Mouse (Mus musculus): ENCODE results near the gene Tubgcp5. TPM values are rescaled to one million over a fixed set of nuclear protein-coding genes. Genes with fewer than 3 reads are reported as not detected.
"Not testable (repeated sequence)": the region's sequence is repeated elsewhere in the genome, so short reads cannot be mapped to it uniquely, and the experiment has no call there.

Gene Tubgcp5
- 10 to 100 TPM; 10.3 to 14.5 TPM for total RNA-seq (2021)
- long read RNA-seq, experiment 1, partial matches to known transcripts, result 9 of 13 reads
- long read RNA-seq, experiment 1, other reads (novel, unspliced or antisense), result 1 of 13 reads
- long read RNA-seq, experiment 2, transcript Tubgcp5-201 (23 exons, 3,905 nt), result major isoform, 5 of 8 reads
- long read RNA-seq, experiment 2, partial matches to known transcripts, result 1 of 8 reads
- long read RNA-seq, experiment 2, other reads (novel, unspliced or antisense), result 2 of 8 reads

- peak; percentile 98 for DNase-seq
Observed at GRCm38 (mm10) chr7:55793952-55794603, at the start of gene Tubgcp5. Gene Tubgcp5, plus strand, starts transcription at chr7:55794154.

- DNase-seq, result no peak
Observed at GRCm38 (mm10) chr7:55744566-55745220, 49.3 kb upstream of the Tubgcp5 start.

GRCm38 (mm10) chr7:55750841-55751240 lies 43.1 kb upstream of the Tubgcp5 start:
- DNase-seq, result no peak

GRCm38 (mm10) chr7:55759346-55759745 lies 34.6 kb upstream of the Tubgcp5 start:
- no peak for DNase-seq

- no peak for DNase-seq
Observed at GRCm38 (mm10) chr7:55767926-55768325, 26.0 kb upstream of the Tubgcp5 start, which contains the start of gene Siglech. Gene Siglech, plus strand, starts transcription at chr7:55768178.

- no peak for DNase-seq
Observed at GRCm38 (mm10) chr7:55780011-55780410, 13.9 kb upstream of the Tubgcp5 start.

- no peak for DNase-seq
Observed at GRCm38 (mm10) chr7:55782493-55782892, 11.5 kb upstream of the Tubgcp5 start.

- DNase-seq, result no peak
Observed at GRCm38 (mm10) chr7:55784580-55784979, 9.4 kb upstream of the Tubgcp5 start.

- DNase-seq, result not testable (repeated sequence)
Observed at GRCm38 (mm10) chr7:55790586-55790985, 3.4 kb upstream of the Tubgcp5 start.

- no peak for DNase-seq
Observed at GRCm38 (mm10) chr7:55792280-55792679, 1.7 kb upstream of the Tubgcp5 start.

GRCm38 (mm10) chr7:55793236-55793951 lies 560 bp upstream of the Tubgcp5 start:
- DNase-seq, result no peak

GRCm38 (mm10) chr7:55799981-55800380 lies 6.0 kb downstream of the Tubgcp5 start:
- DNase-seq, result no peak

GRCm38 (mm10) chr7:55809967-55810366 lies 16.0 kb downstream of the Tubgcp5 start:
- no peak for DNase-seq

- no peak for DNase-seq
Observed at GRCm38 (mm10) chr7:55824468-55824867, 30.5 kb downstream of the Tubgcp5 start.

- DNase-seq, result no peak
Observed at GRCm38 (mm10) chr7:55827551-55827950, 33.6 kb downstream of the Tubgcp5 start.

- DNase-seq, result no peak
Observed at GRCm38 (mm10) chr7:55836877-55837276, 42.9 kb downstream of the Tubgcp5 start.

GRCm38 (mm10) chr7:55841445-55841844 lies 47.5 kb downstream of the Tubgcp5 start, which contains the start of gene Cyfip1:
Gene Cyfip1, plus strand, starts transcription at chr7:55841745.
- DNase-seq, result no peak

GRCm38 (mm10) chr7:55841977-55842503 lies 48.1 kb downstream of the Tubgcp5 start:
- peak; percentile 85 for DNase-seq

- peak; percentile 8 for DNase-seq
Observed at GRCm38 (mm10) chr7:55842504-55843152, 48.7 kb downstream of the Tubgcp5 start.

GRCm38 (mm10) chr7:55846606-55847312 lies 52.8 kb downstream of the Tubgcp5 start:
- DNase-seq, result no peak

- no peak for DNase-seq
Observed at GRCm38 (mm10) chr7:55849948-55850571, 56.1 kb downstream of the Tubgcp5 start.
